Mouse (Mus musculus) liver, embryonic 14.5 days (tissue): ENCODE results near the gene Trabd2b. TPM values are rescaled to one million over a fixed set of nuclear protein-coding genes. Genes with fewer than 3 reads are reported as not detected.

ENCODE experiments used
- ATAC-seq: fragments of 200-750 bp; cut with Nextera tagmentation; 2 replicates; pipeline ENCODE4 v1.8.0; 2017; ENCODE audit warnings: moderate number of reproducible peaks, mild to moderate bottlenecking, moderate library complexity; ENCODE audit not compliant: insufficient read depth
- DNase-seq, 3 experiments: peaks; one replicate each; pipeline ENCODE4 v3.0.0-alpha.2; 2012 to 2013; ENCODE audit warnings: low read depth in 3 of 3, low spot score in 3 of 3
- H3K27ac ChIP-seq: fragments of 300-500 bp; sonication (generic); 2 replicates; pipeline ENCODE4 v1.5.1; 2014; ENCODE audit warnings: moderate library complexity, mild to moderate bottlenecking, control low read depth, inconsistent platforms
- H3K27me3 ChIP-seq: fragments of 300-500 bp; sonication (generic); 2 replicates; pipeline ENCODE4 v1.6.1; 2014; ENCODE audit warnings: mild to moderate bottlenecking, low read length, moderate library complexity; ENCODE audit not compliant: control insufficient read depth, insufficient read depth
- H3K36me3 ChIP-seq: fragments of 300-500 bp; sonication (generic); replicated peaks from 2 replicates; pipeline ENCODE4 v1.6.1; 2014; ENCODE audit warnings: low read depth; ENCODE audit not compliant: control insufficient read depth, insufficient read depth
- H3K4me1 ChIP-seq, 2 experiments: fragments of 200-500 bp in 1 of 2; fragments of 300-500 bp in 1 of 2; sonication (generic) in 1 of 2; replicated peaks; 2 replicates each; pipeline ENCODE4 v1.6.1; 2012 to 2014; ENCODE audit warnings: antibody characterized with exemption in 1 of 2, inconsistent platforms in 1 of 2, low read length in 1 of 2; ENCODE audit not compliant: control insufficient read depth in 2 of 2, insufficient read depth in 2 of 2
- H3K4me2 ChIP-seq: fragments of 300-500 bp; sonication (generic); 2 replicates; pipeline ENCODE4 v1.6.1; 2014; ENCODE audit warnings: low read depth, mild to moderate bottlenecking, control low read depth, moderate library complexity
- H3K4me3 ChIP-seq, 2 experiments: fragments of 200-500 bp in 1 of 2; fragments of 300-500 bp in 1 of 2; sonication (generic) in 1 of 2; 2 replicates each; pipeline ENCODE4 v1.5.1; 2012 to 2014; ENCODE audit warnings: low read depth in 2 of 2, low read length in 2 of 2, mild to moderate bottlenecking in 2 of 2, control low read depth in 1 of 2, inconsistent platforms in 1 of 2, moderate library complexity in 1 of 2; ENCODE audit not compliant: insufficient read depth in 1 of 2
- H3K9ac ChIP-seq: fragments of 300-500 bp; sonication (generic); replicated peaks from 2 replicates; pipeline ENCODE4 v1.6.1; 2014; ENCODE audit warnings: mild to moderate bottlenecking, control low read depth, moderate library complexity
- H3K9me3 ChIP-seq: fragments of 300-500 bp; sonication (generic); 2 replicates; pipeline ENCODE4 v1.6.1; 2016; ENCODE audit warnings: low read length, mixed read lengths; ENCODE audit not compliant: control insufficient read depth
- CTCF ChIP-seq: IDR thresholded peaks from 2 replicates; pipeline ENCODE4 v1.5.1; 2016; ENCODE audit warnings: antibody characterized with exemption, low read depth, control low read depth
- EP300 ChIP-seq: IDR thresholded peaks from 2 replicates; pipeline ENCODE4 v1.6.1; 2016; ENCODE audit warnings: antibody characterized with exemption, low read depth
- whole genome bisulfite sequencing: fragments of 180-500 bp; shearing (Covaris S2); extraction: QIAGEN DNeasy Blood & Tissue Kit; methylation state at CpG from one replicate; pipeline ENCODE4 v1.1.7; 2014; ENCODE audit not compliant: insufficient replicate concordance; 5-methylcytosine and 5-hydroxymethylcytosine counted together
- polyA plus RNA-seq, 2 experiments: library from polyadenylated mRNA; depleted of rRNA in 1 of 2; stranded (reverse) in 1 of 2; unstranded in 1 of 2; fragments of >200 nt; fragmentation: Nextera tagmentation in 1 of 2; extraction: Ambion mirVana in 1 of 2; gene quantifications; 2 replicates each; pipeline versions ENCODE4 v1.2.1 to v1.2.3; 2012 to 2014

Trabd2b gene
- polyA plus RNA-seq, 2 experiments = 0.04 to 0.09 TPM

GRCm38 (mm10) chr4:114651007-114651406, 244.5 kb downstream of the Trabd2b start:
- Histone ChIP-seq H3K9me3 (no peaks in the 10 kb centered on the region), H3K4me3 (no peak overlapping the region), H3K4me1 (no peaks in the 10 kb centered on the region), H3K9ac (no peak overlapping the region), H3K36me3 (no peaks in the 10 kb centered on the region), H3K4me2 (no peak overlapping the region), H3K27ac (no peak overlapping the region), H3K27me3 (no peaks in the 10 kb centered on the region)
- DNase-seq = no peak
- TF ChIP-seq EP300 = no peak
- no peak for TF ChIP-seq CTCF
- ATAC-seq = no peak
- WGBS = 60% methylated on average over 3 of the region's 3 CpGs

DNA sequence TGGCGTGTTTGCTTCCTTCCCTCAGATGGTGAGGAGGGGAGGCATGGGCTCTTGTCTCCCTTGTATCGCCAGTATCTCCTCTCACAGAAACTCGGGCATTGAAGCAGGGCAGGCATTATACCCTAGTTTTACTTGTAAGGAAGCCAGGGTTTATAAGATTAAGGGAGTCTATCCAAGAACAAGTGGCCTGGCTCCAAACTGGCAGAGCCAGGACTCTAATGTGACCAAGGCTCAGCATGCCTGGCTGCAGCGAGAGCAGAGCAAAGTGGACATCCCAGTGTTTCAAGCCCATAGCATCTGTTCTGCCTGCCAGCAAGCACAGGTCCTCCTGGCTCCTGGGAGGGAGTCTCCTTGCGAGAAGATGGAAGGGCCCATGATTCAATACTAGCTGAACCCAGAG, 245.1 kb downstream of the Trabd2b start:
- no peaks in the 10 kb centered on the region for H3K4me1 ChIP-seq
- H3K27ac ChIP-seq = no peak overlapping the region
- no peak overlapping the region for H3K9ac ChIP-seq
- H3K4me2 ChIP-seq = no peak overlapping the region
- ATAC-seq (no peak), DNase-seq (no peak)
- H3K4me3 ChIP-seq = no peak overlapping the region
- TF ChIP-seq EP300 (no peak), CTCF (no peak)
- 57% methylated on average over 5 of the region's 5 CpGs for WGBS
- no peaks in the 10 kb centered on the region for H3K27me3 ChIP-seq
- no peaks in the 10 kb centered on the region for H3K36me3 ChIP-seq
- no peaks in the 10 kb centered on the region for H3K9me3 ChIP-seq

- H3K9ac ChIP-seq = no peak overlapping the region
- H3K4me2 ChIP-seq = no peak overlapping the region
- DNase-seq (no peak), ATAC-seq (no peak)
- no peak overlapping the region for H3K4me3 ChIP-seq
- TF ChIP-seq EP300 = no peak
- TF ChIP-seq CTCF = no peak
- no peaks in the 10 kb centered on the region for H3K9me3 ChIP-seq
- H3K36me3 ChIP-seq = no peaks in the 10 kb centered on the region
- H3K27ac ChIP-seq = no peak overlapping the region
- no peaks in the 10 kb centered on the region for H3K4me1 ChIP-seq
- no peaks in the 10 kb centered on the region for H3K27me3 ChIP-seq
- whole genome bisulfite sequencing = 27% methylated on average over 4 of the region's 4 CpGs
Measured at GRCm38 (mm10) chr4:114652400-114652799, 245.9 kb downstream of the Trabd2b start.

DNA sequence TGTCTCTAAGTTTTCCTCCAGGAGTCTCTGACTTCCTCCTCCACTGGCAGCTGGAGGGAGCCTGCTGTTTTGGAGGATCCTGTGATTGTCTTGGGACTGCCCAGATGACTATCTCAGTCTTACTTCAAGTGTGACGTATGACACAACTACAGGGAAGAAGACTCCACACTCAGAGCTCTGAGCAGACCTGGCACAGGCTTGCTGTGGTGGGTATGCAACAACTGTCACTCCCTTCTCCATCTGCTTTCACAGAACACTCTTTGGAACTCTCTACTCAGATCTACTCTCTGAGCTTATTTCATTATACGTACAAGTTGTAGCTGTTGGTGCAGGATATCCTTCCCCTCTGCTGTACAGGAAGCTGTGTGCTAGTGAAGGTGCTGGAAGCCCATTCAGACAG, 251.4 kb downstream of the Trabd2b start:
- no peaks in the 10 kb centered on the region for H3K36me3 ChIP-seq
- ATAC-seq (no peak), DNase-seq (no peak)
- H3K27ac ChIP-seq = no peak overlapping the region
- no peaks in the 10 kb centered on the region for H3K27me3 ChIP-seq
- H3K4me2 ChIP-seq = no peak overlapping the region
- no peaks in the 10 kb centered on the region for H3K9me3 ChIP-seq
- peaks cover 0 to 3% of the 10 kb centered on the region in 2 experiments; a peak in 2 of 4 replicates for H3K4me1 ChIP-seq
- H3K9ac ChIP-seq = no peak overlapping the region
- TF ChIP-seq EP300 (no peak), CTCF (no peak)
- no peak overlapping the region for H3K4me3 ChIP-seq
- 34% methylated on average over 2 of the region's 2 CpGs for WGBS

DNA sequence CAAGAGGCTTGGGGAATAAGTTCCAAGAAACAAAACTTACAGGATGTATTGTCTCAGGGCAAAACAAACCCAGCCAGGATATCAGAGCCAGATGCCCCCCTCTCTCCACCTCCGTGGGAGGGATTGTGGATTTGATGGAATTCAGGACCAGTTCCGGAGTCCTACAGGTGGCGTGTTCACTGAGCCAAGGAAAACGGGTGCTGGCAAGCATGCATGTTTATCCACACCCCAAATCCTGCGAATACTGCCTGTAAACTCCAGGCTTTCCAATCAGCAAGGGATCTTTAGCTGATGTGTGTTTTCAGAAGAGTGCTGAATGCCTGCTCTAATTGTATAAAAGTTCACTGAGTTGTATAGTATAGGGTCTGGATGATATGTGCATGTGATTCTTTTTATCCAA, 253.4 kb downstream of the Trabd2b start:
- no peaks in the 10 kb centered on the region for H3K36me3 ChIP-seq
- ATAC-seq = no peak
- no peak for TF ChIP-seq CTCF
- TF ChIP-seq EP300 = no peak
- 59% methylated on average over 5 of the region's 5 CpGs for WGBS
- no peak overlapping the region for H3K9ac ChIP-seq
- no peak for DNase-seq
- no peak overlapping the region for H3K27ac ChIP-seq
- H3K27me3 ChIP-seq = no peaks in the 10 kb centered on the region
- no peak overlapping the region for H3K4me3 ChIP-seq
- no peak overlapping the region for H3K4me2 ChIP-seq
- H3K4me1 ChIP-seq = peaks cover 0 to 22% of the 10 kb centered on the region in 2 experiments; a peak in 3 of 4 replicates
- no peaks in the 10 kb centered on the region for H3K9me3 ChIP-seq
